Mouse (Mus musculus) liver, embryonic 14.5 days (tissue): Measurements from ENCODE around the gene Pi4k2b. TPM values are rescaled to one million over a fixed set of nuclear protein-coding genes. Genes with fewer than 3 reads are reported as not detected.
A peak's percentile ranks its signal among the peaks of the same experiment; 100 is the strongest.

Experiments used
- ATAC-seq: fragments of 200-750 bp; cut with Nextera tagmentation; 2 replicates; pipeline ENCODE4 v1.8.0; 2017; ENCODE audit warnings: moderate number of reproducible peaks, mild to moderate bottlenecking, moderate library complexity; ENCODE audit not compliant: insufficient read depth
- DNase-seq, 3 experiments: peaks; one replicate each; pipeline ENCODE4 v3.0.0-alpha.2; 2012 to 2013; ENCODE audit warnings: low read depth in 3 of 3, low spot score in 3 of 3
- H3K27ac ChIP-seq: fragments of 300-500 bp; sonication (generic); 2 replicates; pipeline ENCODE4 v1.5.1; 2014; ENCODE audit warnings: moderate library complexity, mild to moderate bottlenecking, control low read depth, inconsistent platforms
- H3K27me3 ChIP-seq: fragments of 300-500 bp; sonication (generic); 2 replicates; pipeline ENCODE4 v1.6.1; 2014; ENCODE audit warnings: mild to moderate bottlenecking, low read length, moderate library complexity; ENCODE audit not compliant: control insufficient read depth, insufficient read depth
- H3K36me3 ChIP-seq: fragments of 300-500 bp; sonication (generic); replicated peaks from 2 replicates; pipeline ENCODE4 v1.6.1; 2014; ENCODE audit warnings: low read depth; ENCODE audit not compliant: control insufficient read depth, insufficient read depth
- H3K4me1 ChIP-seq, 2 experiments: fragments of 200-500 bp in 1 of 2; fragments of 300-500 bp in 1 of 2; sonication (generic) in 1 of 2; replicated peaks; 2 replicates each; pipeline ENCODE4 v1.6.1; 2012 to 2014; ENCODE audit warnings: antibody characterized with exemption in 1 of 2, inconsistent platforms in 1 of 2, low read length in 1 of 2; ENCODE audit not compliant: control insufficient read depth in 2 of 2, insufficient read depth in 2 of 2
- H3K4me2 ChIP-seq: fragments of 300-500 bp; sonication (generic); 2 replicates; pipeline ENCODE4 v1.6.1; 2014; ENCODE audit warnings: low read depth, mild to moderate bottlenecking, control low read depth, moderate library complexity
- H3K4me3 ChIP-seq, 2 experiments: fragments of 200-500 bp in 1 of 2; fragments of 300-500 bp in 1 of 2; sonication (generic) in 1 of 2; 2 replicates each; pipeline ENCODE4 v1.5.1; 2012 to 2014; ENCODE audit warnings: low read depth in 2 of 2, low read length in 2 of 2, mild to moderate bottlenecking in 2 of 2, control low read depth in 1 of 2, inconsistent platforms in 1 of 2, moderate library complexity in 1 of 2; ENCODE audit not compliant: insufficient read depth in 1 of 2
- H3K9ac ChIP-seq: fragments of 300-500 bp; sonication (generic); replicated peaks from 2 replicates; pipeline ENCODE4 v1.6.1; 2014; ENCODE audit warnings: mild to moderate bottlenecking, control low read depth, moderate library complexity
- H3K9me3 ChIP-seq: fragments of 300-500 bp; sonication (generic); 2 replicates; pipeline ENCODE4 v1.6.1; 2016; ENCODE audit warnings: low read length, mixed read lengths; ENCODE audit not compliant: control insufficient read depth
- CTCF ChIP-seq: IDR thresholded peaks from 2 replicates; pipeline ENCODE4 v1.5.1; 2016; ENCODE audit warnings: antibody characterized with exemption, low read depth, control low read depth
- EP300 ChIP-seq: IDR thresholded peaks from 2 replicates; pipeline ENCODE4 v1.6.1; 2016; ENCODE audit warnings: antibody characterized with exemption, low read depth
- WGBS: fragments of 180-500 bp; shearing (Covaris S2); extraction: QIAGEN DNeasy Blood & Tissue Kit; methylation state at CpG from one replicate; pipeline ENCODE4 v1.1.7; 2014; ENCODE audit not compliant: insufficient replicate concordance; 5-methylcytosine and 5-hydroxymethylcytosine counted together
- polyA plus RNA-seq, 2 experiments: library from polyadenylated mRNA; depleted of rRNA in 1 of 2; stranded (reverse) in 1 of 2; unstranded in 1 of 2; fragments of >200 nt; fragmentation: Nextera tagmentation in 1 of 2; extraction: Ambion mirVana in 1 of 2; gene quantifications; 2 replicates each; pipeline versions ENCODE4 v1.2.1 to v1.2.3; 2012 to 2014

The Pi4k2b gene
- polyA plus RNA-seq, 2 experiments = 10.7 to 21.7 TPM

DNA sequence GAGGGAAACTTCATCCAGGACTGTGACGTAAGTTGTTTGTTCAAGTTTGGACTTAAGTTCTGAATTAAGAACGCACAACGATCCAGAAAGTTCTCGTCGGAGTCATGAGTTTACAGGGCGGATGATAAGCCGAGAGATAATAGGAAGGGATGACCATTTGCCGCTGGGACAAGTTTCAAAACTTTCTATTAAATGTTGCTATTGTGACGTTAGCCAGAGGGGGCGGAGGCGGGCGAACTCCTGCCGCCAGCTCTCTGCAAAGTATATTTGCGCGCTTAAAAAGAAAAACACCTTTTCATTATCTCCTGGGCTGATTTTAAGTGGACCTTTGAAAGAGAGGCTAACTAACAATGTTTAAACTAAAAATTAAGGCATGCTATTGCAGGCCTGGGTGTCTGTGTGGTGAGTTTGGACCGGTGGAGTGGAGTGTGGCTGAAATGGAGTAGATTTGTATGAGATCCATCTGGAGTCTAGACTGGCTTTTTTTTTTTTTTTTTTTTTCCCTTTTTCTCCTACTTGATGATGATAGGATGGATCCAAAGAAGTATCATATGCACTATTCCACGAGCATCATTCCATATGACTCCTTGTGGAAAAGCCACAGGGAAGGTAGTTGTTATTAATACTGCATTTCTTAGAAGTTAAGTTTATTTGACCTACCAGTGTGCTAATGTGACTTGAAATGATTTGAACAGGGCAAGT, 889 bp downstream of the Pi4k2b start:
- no peaks in the 10 kb centered on the region for H3K36me3 ChIP-seq
- 2% methylated on average over 17 of the region's 17 CpGs for WGBS
- H3K4me3 ChIP-seq = peak overlapping the region; percentile 77 to 88
- peak overlapping the region; percentile 79 for H3K4me2 ChIP-seq
- ATAC-seq (peak; percentile 49; the same call in 1 of the 2 replicates), DNase-seq (peak; percentile 47 to 58 (median 55))
- TF ChIP-seq CTCF = peak; percentile 65
- no peak for TF ChIP-seq EP300
- peak overlapping the region; percentile 78 for H3K9ac ChIP-seq
- no peaks in the 10 kb centered on the region for H3K9me3 ChIP-seq
- H3K27me3 ChIP-seq = no peaks in the 10 kb centered on the region
- peak overlapping the region; percentile 70 for H3K27ac ChIP-seq
- peaks cover 7 to 9% of the 10 kb centered on the region in 2 experiments for H3K4me1 ChIP-seq

DNA sequence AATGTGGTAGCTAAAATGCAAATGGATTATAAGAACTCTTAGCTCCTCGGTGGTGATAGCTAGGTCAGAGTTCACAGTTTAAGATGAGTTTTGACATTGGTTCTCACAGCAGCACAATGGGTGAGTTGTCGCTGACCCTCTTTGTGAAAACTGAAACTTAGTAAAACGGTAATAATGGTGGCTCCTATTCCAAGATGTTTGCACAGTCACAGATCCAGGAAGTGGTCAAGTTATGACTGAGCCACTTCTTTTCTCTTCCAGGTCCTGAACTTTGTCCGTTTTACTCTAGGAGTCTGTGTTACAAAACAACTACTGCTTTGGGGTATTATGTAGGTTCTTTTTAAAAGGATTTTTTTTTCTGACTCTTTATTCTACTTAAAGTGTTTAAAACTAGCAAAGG, 1.9 kb downstream of the Pi4k2b start:
- Histone ChIP-seq H3K4me3 (peak overlapping the region in 1 of 2 experiments; percentile 77; a peak in 2 of 4 replicates), H3K27me3 (no peaks in the 10 kb centered on the region), H3K9ac (no peak overlapping the region; the same call in 1 of the 2 replicates), H3K36me3 (no peaks in the 10 kb centered on the region), H3K4me1 (peaks cover 7 to 9% of the 10 kb centered on the region in 2 experiments), H3K27ac (no peak overlapping the region), H3K9me3 (no peaks in the 10 kb centered on the region), H3K4me2 (peak overlapping the region; percentile 79)
- ATAC-seq (no peak), DNase-seq (no peak)
- WGBS = 32% methylated on average over 4 of the region's 4 CpGs
- no peak for TF ChIP-seq CTCF
- TF ChIP-seq EP300 = no peak

- no peak overlapping the region for H3K4me2 ChIP-seq
- ATAC-seq = no peak
These were observed 5.5 kb downstream of the Pi4k2b start for GRCm38 (mm10) chr5:52746920-52747319.

DNA sequence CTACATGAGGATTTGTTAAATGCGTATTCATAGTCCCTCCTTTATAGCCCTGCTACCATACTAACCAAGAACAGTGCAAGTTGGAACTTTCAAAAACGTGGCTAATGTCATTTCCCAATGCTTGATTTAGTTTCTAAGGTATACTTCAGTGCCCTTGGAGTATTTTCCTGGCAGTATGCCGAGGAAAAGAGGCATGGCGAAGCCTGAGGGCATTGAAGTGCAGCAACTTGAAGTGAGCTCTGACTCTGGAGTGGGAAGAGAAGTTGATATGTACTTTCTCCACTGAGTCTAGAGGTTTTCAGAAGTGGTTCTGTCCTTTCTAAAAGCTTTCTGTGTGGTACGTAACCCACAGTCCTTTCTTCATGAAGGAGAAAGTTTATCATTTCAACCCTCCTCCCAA, 7.4 kb downstream of the Pi4k2b start:
- ATAC-seq = no peak

More at GRCm38 (mm10) chr5:52746920-52747319, 5.5 kb downstream of the Pi4k2b start:
- Histone ChIP-seq H3K27ac (no peak overlapping the region), H3K36me3 (no peaks in the 10 kb centered on the region; the same call in 1 of the 2 replicates), H3K27me3 (no peaks in the 10 kb centered on the region), H3K9ac (no peak overlapping the region), H3K4me1 (peaks cover 5 to 7% of the 10 kb centered on the region in 2 experiments), H3K4me3 (no peak overlapping the region), H3K9me3 (no peaks in the 10 kb centered on the region)
- no peak for TF ChIP-seq EP300
- TF ChIP-seq CTCF = no peak
- no peak for DNase-seq

DNA sequence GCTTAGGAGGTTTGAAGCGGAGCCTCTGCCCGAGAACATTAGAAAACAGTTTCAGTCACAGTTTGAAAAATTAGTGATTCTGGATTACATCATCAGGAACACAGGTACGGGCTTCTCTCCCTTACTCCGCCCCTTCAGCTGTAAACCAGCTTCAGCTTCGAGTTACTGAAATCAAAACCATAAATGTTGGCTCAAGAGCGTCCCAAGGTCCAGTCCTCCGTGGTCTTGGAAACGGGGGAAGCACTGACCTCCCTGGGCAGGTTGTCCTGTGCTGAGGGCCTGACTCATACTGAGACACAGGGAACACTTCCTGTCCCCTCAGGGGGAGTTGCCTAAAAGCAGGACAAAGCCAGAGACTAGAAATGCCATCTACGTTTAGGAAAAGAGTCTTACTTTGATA, 11.8 kb downstream of the Pi4k2b start:
- WGBS = 82% methylated on average over 9 of the region's 9 CpGs
- DNase-seq = no peak
- no peak overlapping the region for H3K4me3 ChIP-seq

More for the DNA sequence above, 7.4 kb downstream of the Pi4k2b start:
- WGBS = 73% methylated on average over 5 of the region's 5 CpGs
- TF ChIP-seq CTCF = no peak
- TF ChIP-seq EP300 = no peak
- H3K36me3 ChIP-seq = peaks cover 2% of the 10 kb centered on the region; the same call in 1 of the 2 replicates
- no peak overlapping the region for H3K4me2 ChIP-seq
- no peak overlapping the region for H3K27ac ChIP-seq
- no peak overlapping the region for H3K9ac ChIP-seq
- DNase-seq = no peak
- H3K4me1 ChIP-seq = peaks cover 0 to 3% of the 10 kb centered on the region in 2 experiments; a peak in 3 of 4 replicates
- H3K9me3 ChIP-seq = no peaks in the 10 kb centered on the region
- H3K27me3 ChIP-seq = no peaks in the 10 kb centered on the region
- no peak overlapping the region for H3K4me3 ChIP-seq

More for the DNA sequence above, 11.8 kb downstream of the Pi4k2b start:
- no peaks in the 10 kb centered on the region for H3K4me1 ChIP-seq
- no peak overlapping the region for H3K4me2 ChIP-seq
- no peaks in the 10 kb centered on the region for H3K27me3 ChIP-seq
- H3K27ac ChIP-seq = no peak overlapping the region
- peaks cover 4% of the 10 kb centered on the region; the same call in 1 of the 2 replicates for H3K36me3 ChIP-seq
- TF ChIP-seq CTCF = no peak
- no peak for TF ChIP-seq EP300
- no peak overlapping the region for H3K9ac ChIP-seq
- no peak for ATAC-seq
- no peaks in the 10 kb centered on the region for H3K9me3 ChIP-seq
